Mouse (Mus musculus) sigmoid colon, adult 10 weeks (tissue): Measurements from ENCODE around the gene Ptprr. TPM values are rescaled to one million over a fixed set of nuclear protein-coding genes. Genes with fewer than 3 reads are reported as not detected.

Experiments used
- polyA plus RNA-seq: library from polyadenylated mRNA; stranded (reverse); fragments of 350-450 nt; fragmentation: Illumina TruSeq; extraction: RNeasy Lipid Tissue Mini Kit (QIAGEN cat#74804); gene quantifications from one replicate; pipeline ENCODE4 v1.2.3, GENCODE M21; 2014; ENCODE audit warnings: low read depth, low replicate concordance

The Ptprr gene
- 75.4 TPM for polyA plus RNA-seq

DNA sequence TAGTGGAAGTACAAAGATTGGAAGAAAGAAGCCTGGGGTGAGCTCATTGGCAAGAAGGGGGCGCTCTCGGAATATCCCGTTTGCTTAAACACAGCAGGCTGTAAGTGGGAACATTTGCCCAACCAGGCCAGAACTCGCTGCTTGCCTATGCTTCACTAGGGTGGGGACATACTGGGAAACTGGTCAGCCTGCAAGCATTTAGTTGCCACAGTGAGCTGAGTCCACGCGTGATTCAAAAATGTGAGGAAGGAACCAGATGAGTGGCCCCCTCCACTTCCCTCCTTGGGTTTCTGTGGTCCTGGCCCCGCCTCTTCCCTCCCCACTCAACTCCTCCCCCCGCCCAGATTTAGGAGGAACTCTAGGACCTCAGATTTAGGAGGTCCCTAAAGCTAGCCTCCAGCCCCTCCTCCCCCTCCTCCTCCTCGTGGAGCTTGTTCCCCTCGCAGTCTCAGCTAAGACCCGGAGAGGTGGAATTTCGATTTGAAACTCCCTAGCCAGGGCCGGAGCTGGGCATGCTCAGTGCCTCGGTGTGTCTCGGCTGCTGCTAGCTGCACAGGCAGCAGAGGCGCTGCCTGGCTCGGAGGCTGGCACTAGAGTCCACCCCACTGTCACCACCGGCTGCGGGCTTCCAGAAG is at the start of gene Ptprr:
TSS of gene Ptprr (plus strand) at position 369 of the 635 bp plus-strand sequence.

DNA sequence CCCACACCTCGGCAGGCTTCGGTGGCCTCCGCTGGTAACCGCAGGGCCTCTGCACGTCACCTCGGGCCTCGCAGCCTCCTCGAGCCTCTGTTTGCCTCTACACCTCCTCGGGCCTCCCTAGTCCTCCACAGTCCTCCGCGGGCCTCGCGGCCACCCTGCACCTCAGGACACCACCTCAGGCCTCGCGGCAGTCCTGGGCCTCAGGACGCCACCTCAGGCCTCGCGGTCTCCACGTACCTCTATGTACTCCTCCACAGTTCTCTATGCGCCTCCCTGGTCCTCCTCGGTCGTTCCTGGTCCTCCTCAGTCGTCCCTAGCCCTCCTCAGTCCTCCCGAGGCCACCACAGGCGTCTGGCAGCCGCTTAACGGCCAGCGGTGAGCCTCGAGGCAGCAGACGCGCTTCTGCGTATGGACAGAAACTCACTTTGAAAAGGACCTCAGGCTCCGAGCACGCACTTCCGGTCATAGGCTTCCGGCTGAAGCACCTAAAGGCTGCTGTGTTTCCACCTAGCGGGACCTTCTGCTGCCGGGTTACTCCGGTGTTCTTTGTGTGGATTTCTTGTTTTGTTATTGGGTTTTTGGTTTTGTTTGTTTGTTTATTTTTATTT is 96.0 kb downstream of the Ptprr start, which contains the start of gene 4933416C03Rik:
TSS of gene 4933416C03Rik (minus strand) at position 51 of the 608 bp plus-strand sequence.

DNA sequence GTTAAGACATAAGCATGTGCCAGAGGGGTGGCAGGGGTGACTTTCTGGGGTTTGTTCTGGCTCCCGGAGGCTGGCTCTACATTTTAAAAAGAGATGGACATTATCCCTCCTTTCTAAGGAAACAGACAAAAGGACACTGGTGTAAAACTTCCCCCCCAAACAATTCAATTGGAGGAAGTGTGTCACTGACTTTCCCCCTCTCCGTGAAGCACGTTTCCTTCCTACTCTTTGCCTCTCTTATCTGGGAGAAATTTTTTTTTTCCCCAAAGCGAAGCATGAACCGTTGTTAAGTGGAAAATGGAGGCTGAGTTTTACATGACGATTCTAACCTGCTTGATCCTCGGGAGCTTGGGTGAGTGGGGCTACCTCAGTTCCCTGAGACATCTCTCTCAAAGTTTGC is 257.3 kb downstream of the Ptprr start, which contains the start of gene Ptprb:
TSS of gene Ptprb (plus strand) at position 244 of the 400 bp plus-strand sequence.

Other genes starting within 250 kb of the Ptprr start
- gene Tspan8, start 201.4 kb upstream of the Ptprr start, polyA plus RNA-seq = 1,807 TPM
- not detected for gene 4933416C03Rik, start 95.7 kb downstream of the Ptprr start, polyA plus RNA-seq